Mouse (Mus musculus): ENCODE measurements around the gene Ampd3.

GRCm38 (mm10) chr7:110821653-110822052, 53.6 kb downstream of the Ampd3 start:
- TF ChIP-seq CHD1 (IDR thresholded peaks at IDR 0.05; ENCODE audit: low read depth, low read length), result no peak
- TF ChIP-seq POLR2AphosphoS5 (IDR thresholded peaks at IDR 0.05; ENCODE audit: borderline replicate concordance, low read depth, low read length), result no peak
- TF ChIP-seq CTCF (IDR thresholded peaks at IDR 0.05 in 2 of 3, conservative IDR thresholded peaks at IDR 0.05 in 1 of 3; ENCODE audit: control insufficient read depth in 1 of 3, insufficient read depth in 1 of 3, low read depth in 2 of 3, low read length in 3 of 3, poor library complexity in 1 of 3, severe bottlenecking in 1 of 3), result no peak
- TF ChIP-seq MAX (IDR thresholded peaks at IDR 0.05; ENCODE audit: low read length), result no peak
- TF ChIP-seq TAL1 (IDR thresholded peaks at IDR 0.05; ENCODE audit: low read length), result no peak
